Mouse (Mus musculus): ENCODE results near the gene Tgfbrap1.
A peak's percentile ranks its signal among the peaks of the same experiment; 100 is the strongest.
"Not testable (repeated sequence)": the region's sequence is repeated elsewhere in the genome, so short reads cannot be mapped to it uniquely, and the experiment has no call there.

Gene Tgfbrap1

GRCm38 (mm10) chr1:43098031-43098984 lies at the start of gene Tgfbrap1, which contains the start of gene AI597479:
Tgfbrap1 (minus strand) TSS chr1:43098637.
AI597479 (plus strand) TSS chr1:43098710.
- peak; percentile 97 for DNase-seq

- DNase-seq = no peak
Observed at GRCm38 (mm10) chr1:43147474-43147873, 49.0 kb upstream of the Tgfbrap1 start.

- DNase-seq = no peak
Observed at GRCm38 (mm10) chr1:43145388-43145787, 47.0 kb upstream of the Tgfbrap1 start.

- DNase-seq = peak; percentile 15
Observed at GRCm38 (mm10) chr1:43144338-43144906, 46.0 kb upstream of the Tgfbrap1 start.

GRCm38 (mm10) chr1:43143791-43144190 lies 45.4 kb upstream of the Tgfbrap1 start:
- DNase-seq = no peak

GRCm38 (mm10) chr1:43143284-43143683 lies 44.8 kb upstream of the Tgfbrap1 start:
- peak; percentile 15 for DNase-seq

GRCm38 (mm10) chr1:43142849-43143248 lies 44.4 kb upstream of the Tgfbrap1 start:
- peak; percentile 18 for DNase-seq

- no peak for DNase-seq
Observed at GRCm38 (mm10) chr1:43141555-43141961, 43.1 kb upstream of the Tgfbrap1 start.

GRCm38 (mm10) chr1:43139587-43140266 lies 41.3 kb upstream of the Tgfbrap1 start:
- DNase-seq = peak; percentile 92

- DNase-seq = no peak
Observed at GRCm38 (mm10) chr1:43138268-43138812, 39.9 kb upstream of the Tgfbrap1 start.

- no peak for DNase-seq
Observed at GRCm38 (mm10) chr1:43137334-43137733, 38.9 kb upstream of the Tgfbrap1 start.

GRCm38 (mm10) chr1:43136488-43137029 lies 38.1 kb upstream of the Tgfbrap1 start:
- DNase-seq = not testable (repeated sequence)

- DNase-seq = no peak
Observed at GRCm38 (mm10) chr1:43131591-43131990, 33.2 kb upstream of the Tgfbrap1 start.

- no peak for DNase-seq
Observed at GRCm38 (mm10) chr1:43130219-43130981, 32.0 kb upstream of the Tgfbrap1 start.

- no peak for DNase-seq
Observed at GRCm38 (mm10) chr1:43127820-43128610, 29.6 kb upstream of the Tgfbrap1 start.

- DNase-seq = no peak
Observed at GRCm38 (mm10) chr1:43127196-43127595, 28.8 kb upstream of the Tgfbrap1 start.

GRCm38 (mm10) chr1:43124726-43125125 lies 26.3 kb upstream of the Tgfbrap1 start:
- no peak for DNase-seq

GRCm38 (mm10) chr1:43122616-43123015 lies 24.2 kb upstream of the Tgfbrap1 start:
- no peak for DNase-seq

GRCm38 (mm10) chr1:43120950-43121349 lies 22.5 kb upstream of the Tgfbrap1 start:
- DNase-seq = no peak

GRCm38 (mm10) chr1:43117435-43117834 lies 19.0 kb upstream of the Tgfbrap1 start:
- no peak for DNase-seq

GRCm38 (mm10) chr1:43112882-43113281 lies 14.4 kb upstream of the Tgfbrap1 start:
- DNase-seq = peak; percentile 63

Data from retina, postnatal 1 day (tissue).